Mouse (Mus musculus) cerebellum, adult 2 months (tissue): Measurements from ENCODE around the gene Tmprss6. TPM values are rescaled to one million over a fixed set of nuclear protein-coding genes. Genes with fewer than 3 reads are reported as not detected.

Experiments
- DNase-seq, 2 experiments: peaks; one replicate each; pipeline ENCODE4 v3.0.0; 2021
- H3K27ac ChIP-seq: fragments of 200-500 bp; 2 replicates; pipeline ENCODE4 v1.5.1; 2012; ENCODE audit warnings: low read length, control low read depth, inconsistent platforms; ENCODE audit not compliant: insufficient read depth
- H3K27me3 ChIP-seq: fragments of 200-500 bp; 2 replicates; pipeline ENCODE4 v1.6.1; 2012; ENCODE audit warnings: inconsistent platforms, mild to moderate bottlenecking, low read length, moderate library complexity; ENCODE audit not compliant: control insufficient read depth, insufficient read depth
- H3K4me1 ChIP-seq: fragments of 200-500 bp; 2 replicates; pipeline ENCODE4 v1.6.1; 2011; ENCODE audit warnings: low read length; ENCODE audit not compliant: control insufficient read depth, insufficient read depth
- H3K4me3 ChIP-seq: fragments of 200-500 bp; replicated peaks from 2 replicates; pipeline ENCODE3; 2011; ENCODE audit warnings: mild to moderate bottlenecking, low read depth, low read length, control low read depth; ENCODE audit not compliant: insufficient read depth
- CTCF ChIP-seq: fragments of 200-500 bp; IDR thresholded peaks from 2 replicates; pipeline ENCODE4 v1.5.1; 2011; ENCODE audit warnings: low read depth, mild to moderate bottlenecking, control low read depth, low read length, moderate library complexity, borderline replicate concordance; ENCODE audit not compliant: insufficient read depth
- POLR2A ChIP-seq: fragments of 200-500 bp; IDR thresholded peaks from 2 replicates; pipeline ENCODE4 v1.6.1; 2011; ENCODE audit warnings: low read length, control low read depth, borderline replicate concordance; ENCODE audit not compliant: insufficient read depth
- whole genome bisulfite sequencing: fragments of 180-500 bp; shearing (Covaris S2); methylation state at CpG from one replicate; pipeline ENCODE4 v1.1.7; 2018; 5-methylcytosine and 5-hydroxymethylcytosine counted together
- polyA plus RNA-seq: library from polyadenylated mRNA; depleted of rRNA; stranded (reverse); fragments of >200 nt; gene quantifications from 2 replicates; pipeline ENCODE4 v1.2.3, GENCODE M21; 2012

Gene Tmprss6
- polyA plus RNA-seq, 1 experiment = 0.08 TPM

DNA sequence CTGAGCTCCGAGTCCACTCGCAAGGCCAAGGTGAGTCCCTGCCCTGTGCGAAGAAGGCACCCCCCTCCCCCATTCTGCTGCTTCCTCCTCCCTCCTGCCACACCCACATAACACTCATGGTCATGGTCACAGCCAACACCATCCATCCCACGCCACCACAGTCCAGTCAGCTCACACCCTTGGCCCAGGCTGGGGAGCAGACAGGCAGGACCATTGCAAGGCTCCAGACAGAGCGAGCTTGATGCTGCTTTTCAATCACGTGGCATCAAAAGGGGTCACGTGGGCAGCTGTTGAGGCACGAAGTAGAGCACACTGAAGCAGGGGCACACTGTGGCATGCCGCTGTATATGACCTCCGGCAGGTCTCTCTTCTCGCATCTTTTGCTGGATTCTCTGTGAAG lies 32.8 kb downstream of the Tmprss6 start:
- 82% methylated on average over 11 of the region's 11 CpGs for WGBS
- H3K4me1 ChIP-seq = peaks cover 33% of the 10 kb centered on the region
- DNase-seq = peak in 1 of 2 experiments; percentile 36
- TF ChIP-seq POLR2A (no peak), CTCF (no peak)
- H3K27me3 ChIP-seq = no peaks in the 10 kb centered on the region
- H3K27ac ChIP-seq = no peak overlapping the region
- H3K4me3 ChIP-seq = no peak overlapping the region

DNA sequence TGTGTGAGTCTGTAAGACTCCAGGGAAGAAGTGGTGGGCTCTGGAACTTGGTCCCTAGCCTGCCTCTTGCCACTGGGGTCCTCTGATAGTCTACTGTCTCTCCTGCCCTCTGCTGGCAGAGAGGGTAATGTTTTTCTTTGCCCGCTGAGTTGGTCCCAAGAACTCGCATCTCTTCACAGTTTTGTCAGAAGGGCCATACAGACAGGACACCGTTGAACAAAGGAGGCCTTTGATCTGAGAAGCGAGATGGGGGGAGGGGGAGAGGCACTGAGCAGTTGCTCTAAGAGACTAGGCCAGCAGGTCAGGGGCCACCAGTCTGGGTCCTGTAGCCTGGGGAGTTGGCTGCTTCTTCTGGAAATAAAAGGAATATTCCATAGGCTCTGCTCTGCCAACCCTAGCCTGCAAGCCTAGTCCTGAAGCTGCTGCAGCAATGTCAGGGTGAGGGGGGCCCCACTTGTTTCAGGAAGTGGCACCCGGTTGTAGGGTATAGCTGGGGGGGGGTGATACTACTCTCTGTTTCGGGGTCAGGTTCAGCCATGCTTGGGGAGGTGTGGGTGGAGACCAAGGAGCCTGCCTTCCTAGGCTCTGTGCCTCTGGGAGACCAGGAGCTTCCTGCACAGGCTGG lies 33.4 kb downstream of the Tmprss6 start:
- Histone ChIP-seq H3K4me1 (peaks cover 29% of the 10 kb centered on the region), H3K27ac (no peak overlapping the region), H3K4me3 (no peak overlapping the region), H3K27me3 (no peaks in the 10 kb centered on the region)
- DNase-seq = peak in 1 of 2 experiments; percentile 42
- 41% methylated on average over 6 of the region's 6 CpGs for WGBS
- TF ChIP-seq CTCF = peak; percentile 51; the same call in 1 of the 2 replicates
- TF ChIP-seq POLR2A = no peak

DNA sequence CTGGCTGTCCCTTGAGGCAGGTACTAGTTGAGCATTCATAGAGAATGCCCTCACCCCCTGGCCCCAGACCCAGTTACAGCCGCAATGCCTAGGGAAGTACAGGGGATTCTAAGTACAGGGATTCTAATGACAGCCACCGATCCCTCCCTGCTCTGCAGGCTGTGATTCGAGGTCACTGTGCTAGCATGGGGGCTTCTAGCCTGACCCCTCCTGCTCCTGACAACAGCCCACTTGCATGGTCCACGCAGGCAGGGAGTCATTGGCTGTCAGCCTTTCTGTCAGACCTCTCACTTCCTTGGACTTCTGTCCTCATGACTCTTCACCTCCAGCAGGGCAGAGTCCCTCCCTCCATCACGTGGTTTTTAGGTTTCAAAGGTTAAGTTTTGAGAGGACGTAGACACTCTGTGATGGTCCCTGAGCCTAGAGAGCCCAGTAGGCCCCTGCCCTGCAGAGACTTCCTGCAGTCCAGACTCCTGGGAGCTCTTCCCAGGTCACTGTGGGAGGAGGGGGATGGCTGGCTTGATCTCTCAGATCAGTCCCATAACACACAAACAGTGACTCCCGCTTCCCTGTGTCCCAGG lies 36.8 kb downstream of the Tmprss6 start:
- TF ChIP-seq POLR2A = no peak
- no peak for TF ChIP-seq CTCF
- Histone ChIP-seq H3K27me3 (no peaks in the 10 kb centered on the region), H3K27ac (no peak overlapping the region), H3K4me1 (peaks cover 19% of the 10 kb centered on the region), H3K4me3 (no peak overlapping the region)
- 76% methylated on average over 7 of the region's 7 CpGs for WGBS
- no peak for DNase-seq

- peaks cover 13% of the 10 kb centered on the region for H3K4me1 ChIP-seq
- 86% methylated on average over 10 of the region's 10 CpGs for WGBS
- H3K4me3 ChIP-seq = no peak overlapping the region
- no peaks in the 10 kb centered on the region for H3K27me3 ChIP-seq
- DNase-seq = no peak
- no peak for TF ChIP-seq POLR2A
- TF ChIP-seq CTCF = no peak
- no peak overlapping the region for H3K27ac ChIP-seq
These were observed 37.6 kb downstream of the Tmprss6 start for GRCm38 (mm10) chr15:78430874-78431273.

DNA sequence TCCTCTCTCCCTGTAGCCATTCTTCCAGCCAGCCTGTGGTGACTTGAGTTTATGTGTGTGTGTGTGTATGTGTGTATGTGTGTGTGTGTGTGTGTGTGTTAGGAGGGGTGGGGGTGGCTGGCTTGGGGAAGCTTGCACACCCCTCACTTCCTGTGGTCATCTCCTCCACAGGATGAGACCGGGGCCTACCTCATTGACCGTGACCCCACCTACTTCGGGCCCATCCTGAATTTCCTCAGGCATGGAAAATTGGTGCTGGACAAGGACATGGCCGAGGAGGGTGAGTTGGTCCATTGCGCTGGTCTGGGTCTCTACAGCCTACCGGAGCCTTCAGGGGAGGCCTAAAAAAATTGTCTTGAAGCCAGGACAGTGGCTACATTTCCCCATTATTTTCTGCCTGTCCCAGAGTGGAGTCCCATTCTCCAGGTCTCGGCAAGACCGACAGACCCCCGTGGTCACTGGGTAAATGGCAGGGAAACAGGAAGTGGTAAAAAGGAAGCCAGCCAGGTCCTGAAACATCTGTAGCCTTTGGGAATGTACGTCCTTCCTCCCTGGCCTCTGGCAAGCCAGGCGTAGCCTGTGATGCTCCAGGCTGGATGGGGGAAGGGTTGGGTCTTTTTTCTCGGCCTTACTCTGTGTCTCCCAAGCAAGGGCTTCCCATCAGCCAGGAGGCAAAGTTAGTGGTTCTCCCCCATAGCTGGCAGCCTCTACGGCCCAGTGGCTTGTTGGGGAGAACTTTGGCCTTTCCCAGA lies 38.4 kb downstream of the Tmprss6 start:
- Histone ChIP-seq H3K4me3 (peak overlapping the region; percentile 78), H3K4me1 (peaks cover 8% of the 10 kb centered on the region), H3K27me3 (no peaks in the 10 kb centered on the region), H3K27ac (no peak overlapping the region)
- TF ChIP-seq CTCF (no peak), POLR2A (no peak)
- no peak for DNase-seq
- 81% methylated on average over 13 of the region's 13 CpGs for WGBS

DNA sequence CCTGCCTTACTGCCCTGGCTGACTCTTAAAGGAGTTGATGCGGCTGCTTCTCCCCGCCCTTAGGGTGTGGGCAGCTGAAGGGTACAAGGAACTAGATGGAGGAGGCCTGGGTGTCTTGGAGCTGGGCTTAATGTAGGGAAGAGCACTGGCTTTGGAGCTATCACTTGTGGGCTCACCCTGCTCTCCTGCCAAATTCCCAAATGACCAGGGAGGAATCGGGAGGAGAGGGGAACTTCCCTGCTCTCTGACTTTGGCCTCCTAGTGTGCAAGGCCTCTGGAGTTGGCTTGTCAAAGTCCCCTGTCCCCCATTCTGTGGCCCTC lies 39.3 kb downstream of the Tmprss6 start:
- WGBS = 0% methylated on average over 3 of the region's 3 CpGs

DNA sequence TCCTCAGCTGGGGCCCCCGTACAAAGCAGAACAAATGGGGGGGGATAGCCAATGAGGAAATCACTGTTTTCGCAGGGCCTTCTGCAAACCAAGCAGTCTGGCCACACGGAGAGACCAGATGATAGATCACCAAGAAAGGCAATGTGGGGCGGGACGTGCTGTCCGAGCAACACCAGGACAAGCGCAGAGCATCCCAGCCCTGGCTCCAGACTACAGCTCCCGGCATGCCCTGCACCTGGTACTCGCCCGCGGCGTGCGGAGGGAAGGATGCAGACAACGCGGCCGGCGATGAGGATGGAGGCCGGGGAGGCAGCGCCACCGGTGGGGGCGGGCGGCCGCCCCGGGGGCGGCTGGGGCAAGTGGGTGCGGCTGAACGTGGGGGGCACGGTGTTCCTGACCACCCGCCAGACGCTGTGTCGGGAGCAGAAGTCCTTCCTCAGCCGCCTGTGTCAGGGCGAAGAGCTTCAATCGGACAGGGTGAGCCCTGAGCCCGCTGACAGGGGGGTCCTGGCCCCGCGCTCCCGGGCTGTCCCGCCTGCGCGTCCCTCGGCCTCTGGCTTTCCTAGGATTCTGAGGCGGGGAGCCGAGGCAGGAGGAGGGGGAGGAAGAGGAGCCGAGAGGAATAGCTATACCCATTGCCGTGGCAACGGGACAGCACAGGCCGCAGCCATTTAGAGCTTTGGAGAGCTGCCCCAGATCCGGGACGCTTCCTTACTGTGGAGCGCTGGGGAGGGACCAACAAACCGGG lies 39.9 kb downstream of the Tmprss6 start, which contains the start of gene Kctd17:
Kctd17 (plus strand) TSS at position 174 of the 748 bp plus-strand sequence.
- Histone ChIP-seq H3K4me3 (peak within 1 kb of the TSS; percentile 78), H3K27me3 (no peaks in the 10 kb centered on the region), H3K27ac (peak within 1 kb of the TSS; percentile 38), H3K4me1 (peaks cover 8% of the 10 kb centered on the region)
- under 1% methylated on average over 52 of the region's 52 CpGs for WGBS
- TF ChIP-seq CTCF (no peak), POLR2A (peak; percentile 71)
- peak; percentile 86 to 88 for DNase-seq

More for the DNA sequence above, 39.3 kb downstream of the Tmprss6 start:
- no peak for TF ChIP-seq CTCF
- TF ChIP-seq POLR2A = no peak
- Histone ChIP-seq H3K27ac (peak overlapping the region; percentile 38; the same call in 1 of the 2 replicates), H3K4me3 (peak overlapping the region; percentile 78), H3K27me3 (no peaks in the 10 kb centered on the region), H3K4me1 (peaks cover 8% of the 10 kb centered on the region)
- no peak for DNase-seq
